Mouse (Mus musculus) CH12F3 (cell line): ENCODE results near the gene Mrpl33.

ENCODE experiments used
- in situ Hi-C: fragments of 300-500 bp; cut with MboI; formaldehyde crosslinking; loops from 2 replicates; pipeline ENCODE4 v1.14.3; 2020; ENCODE audit warnings: low sequenced_read_pairs

Gene Mrpl33

DNA sequence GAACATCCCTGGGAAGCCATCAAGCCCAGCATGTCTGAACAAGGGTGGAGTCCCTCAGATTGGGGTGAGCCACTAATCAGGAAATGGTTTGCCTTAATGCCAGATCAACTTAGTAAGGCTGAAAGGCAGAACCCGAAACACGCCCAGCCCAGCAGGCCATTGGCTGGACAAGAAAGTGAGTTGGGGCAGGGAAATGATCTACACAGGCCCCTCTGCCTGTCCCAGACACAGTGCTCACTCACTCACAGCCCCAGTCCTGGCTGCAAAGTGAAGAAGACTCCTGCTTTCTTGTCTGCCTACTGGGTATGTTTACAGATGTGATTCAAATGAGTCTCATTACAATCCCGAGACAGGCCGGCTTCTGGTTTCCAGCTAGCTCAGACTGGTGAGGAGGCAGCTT, 37.4 kb downstream of the Mrpl33 start:
- in situ Hi-C loops = no loop called here

- in situ Hi-C loops = no loop called here
These were observed 37.9 kb downstream of the Mrpl33 start for GRCm38 (mm10) chr5:31634679-31635078.

DNA sequence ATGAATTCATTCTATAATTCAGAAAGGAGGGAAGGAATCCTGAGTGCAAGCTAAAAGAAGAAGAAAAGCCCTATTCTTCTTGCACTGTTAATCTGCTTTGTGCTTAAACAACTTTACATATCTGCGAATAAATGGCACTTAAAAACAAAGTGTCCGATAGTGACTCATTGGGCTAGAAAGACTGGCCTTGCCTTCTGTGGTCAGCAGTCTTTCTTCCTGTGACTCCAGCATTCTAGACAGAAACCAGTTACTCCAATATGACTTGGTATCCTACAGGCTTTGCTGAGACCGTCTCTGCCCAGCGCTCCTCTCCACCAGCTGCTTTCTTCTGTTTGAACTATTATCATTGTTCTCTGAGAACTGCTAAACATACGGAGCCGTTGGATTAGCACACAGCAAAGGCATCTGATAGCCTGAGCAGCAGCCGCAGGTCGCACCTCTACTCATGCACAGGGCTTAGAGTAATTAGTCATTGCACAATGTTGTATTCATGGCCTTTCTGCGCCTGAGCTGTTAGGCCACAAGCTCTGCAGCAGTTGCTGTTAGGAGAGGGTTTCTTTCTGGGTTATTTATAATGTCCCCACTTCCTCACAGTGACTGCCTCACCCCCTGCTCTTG, 40.0 kb downstream of the Mrpl33 start:
- in situ Hi-C loops = no loop called here

DNA sequence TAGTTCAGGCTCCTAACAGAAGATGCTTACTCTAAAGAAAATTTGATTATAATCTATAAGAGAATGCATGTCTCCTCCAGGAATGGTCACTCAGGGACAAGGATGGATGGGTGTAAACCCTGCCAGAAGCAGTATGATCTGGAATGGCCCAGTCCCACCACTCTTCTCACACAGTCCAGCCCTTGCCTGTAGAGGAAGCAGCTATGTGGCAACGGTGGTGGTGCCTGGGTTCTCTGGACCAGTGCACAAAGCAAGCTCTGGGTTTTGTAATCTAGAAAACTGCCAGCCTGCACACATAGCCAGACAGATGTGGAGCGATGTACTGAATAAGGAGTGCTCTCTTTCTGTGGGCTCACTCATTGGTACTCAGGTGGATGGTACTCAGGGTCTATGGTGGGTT, 43.8 kb downstream of the Mrpl33 start:
- in situ Hi-C loops = no loop called here

GRCm38 (mm10) chr5:31642300-31642699, 45.6 kb downstream of the Mrpl33 start:
- in situ Hi-C loops = no loop called here

DNA sequence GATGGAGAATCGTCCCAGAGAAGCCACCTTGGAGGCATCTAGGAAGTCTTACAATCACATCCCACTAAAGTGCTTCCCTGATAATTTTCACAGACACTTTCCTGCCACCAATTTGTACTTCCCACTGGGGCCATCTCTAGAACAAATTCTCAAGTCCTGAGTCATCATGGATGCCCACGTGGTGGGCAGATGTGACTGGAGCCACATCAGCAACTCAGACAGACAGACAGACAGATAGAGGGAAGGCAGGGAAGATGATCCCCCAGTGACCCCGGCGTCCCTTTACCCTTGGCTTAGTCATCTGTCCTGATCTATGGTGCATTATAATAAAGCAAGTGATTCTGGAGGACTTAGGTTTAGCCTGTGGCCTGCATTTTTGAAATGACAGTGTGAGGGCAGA, 47.5 kb downstream of the Mrpl33 start:
- in situ Hi-C loops = no loop called here

DNA sequence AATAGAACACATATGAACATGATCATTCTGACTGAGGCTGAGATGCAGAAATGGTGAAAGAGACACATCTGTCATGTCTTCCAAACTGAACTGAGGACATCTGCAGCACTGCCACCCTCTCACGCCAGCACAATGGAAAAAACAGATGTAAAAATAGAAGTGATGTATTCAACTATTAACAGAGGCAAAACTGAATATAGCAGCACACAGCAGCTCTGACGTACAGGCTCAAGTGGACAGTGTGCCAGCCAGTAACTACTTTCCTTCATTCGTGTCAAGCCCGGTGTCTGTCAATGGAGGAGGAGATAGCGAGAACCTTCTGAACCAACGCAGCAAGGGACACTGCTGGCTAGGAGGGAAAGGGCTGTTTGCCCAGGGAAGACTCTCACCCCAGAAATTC, 48.1 kb downstream of the Mrpl33 start:
- in situ Hi-C loops = no loop called here

DNA sequence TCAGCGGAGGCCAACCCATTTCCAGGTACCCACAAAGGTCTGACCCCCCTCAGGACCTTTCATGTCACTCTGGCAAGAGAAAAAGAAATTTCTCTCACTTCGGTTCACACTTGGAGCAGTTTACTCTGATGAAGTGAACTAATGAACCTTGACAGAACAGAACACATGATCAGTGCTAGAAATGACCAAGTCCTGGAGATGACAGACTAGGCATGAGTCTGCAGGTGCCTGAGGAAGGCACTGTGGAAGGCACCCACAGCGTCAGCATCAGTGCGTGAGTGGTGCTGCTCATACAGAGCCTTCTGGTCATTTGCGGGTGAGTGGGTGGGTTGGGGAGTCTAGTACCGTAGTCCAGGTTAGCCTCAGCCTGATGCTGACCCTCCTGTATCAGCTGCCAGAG, 49.1 kb downstream of the Mrpl33 start:
- in situ Hi-C loops = no loop called here

- in situ Hi-C loops = no loop called here
These were observed 49.8 kb downstream of the Mrpl33 start for GRCm38 (mm10) chr5:31646574-31646973.

- in situ Hi-C loops = no loop called here
These were observed 50.6 kb downstream of the Mrpl33 start for GRCm38 (mm10) chr5:31647327-31647726.

- in situ Hi-C loops = no loop called here
These were observed 54.0 kb downstream of the Mrpl33 start for GRCm38 (mm10) chr5:31650518-31651288.

DNA sequence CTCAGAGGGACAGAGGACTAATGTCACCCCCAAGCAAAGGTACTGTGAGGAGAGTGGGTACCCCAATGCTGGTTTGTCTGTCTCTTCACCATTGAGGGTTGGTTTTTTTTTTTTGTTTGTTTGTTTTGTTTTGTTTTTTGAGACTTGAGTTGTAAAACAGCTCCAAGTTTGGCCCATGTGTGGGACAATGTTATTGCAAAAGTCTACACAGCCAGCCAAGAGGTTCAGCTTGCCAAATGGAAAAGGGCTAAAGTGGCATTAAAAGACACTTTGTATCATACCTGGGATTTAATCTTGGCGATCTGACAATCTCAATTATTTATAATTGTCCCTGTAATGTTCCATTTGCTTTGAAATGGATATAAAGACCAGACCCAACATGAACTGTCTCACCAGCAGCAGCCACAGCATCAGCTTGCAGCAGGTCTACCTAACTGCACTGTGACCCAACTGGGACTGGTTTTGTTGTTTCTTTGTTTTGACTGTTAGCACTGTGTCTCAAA, 59.0 kb downstream of the Mrpl33 start:
- in situ Hi-C loops = no loop called here

- in situ Hi-C loops = no loop called here
These were observed 69.4 kb downstream of the Mrpl33 start for GRCm38 (mm10) chr5:31666176-31666575.

DNA sequence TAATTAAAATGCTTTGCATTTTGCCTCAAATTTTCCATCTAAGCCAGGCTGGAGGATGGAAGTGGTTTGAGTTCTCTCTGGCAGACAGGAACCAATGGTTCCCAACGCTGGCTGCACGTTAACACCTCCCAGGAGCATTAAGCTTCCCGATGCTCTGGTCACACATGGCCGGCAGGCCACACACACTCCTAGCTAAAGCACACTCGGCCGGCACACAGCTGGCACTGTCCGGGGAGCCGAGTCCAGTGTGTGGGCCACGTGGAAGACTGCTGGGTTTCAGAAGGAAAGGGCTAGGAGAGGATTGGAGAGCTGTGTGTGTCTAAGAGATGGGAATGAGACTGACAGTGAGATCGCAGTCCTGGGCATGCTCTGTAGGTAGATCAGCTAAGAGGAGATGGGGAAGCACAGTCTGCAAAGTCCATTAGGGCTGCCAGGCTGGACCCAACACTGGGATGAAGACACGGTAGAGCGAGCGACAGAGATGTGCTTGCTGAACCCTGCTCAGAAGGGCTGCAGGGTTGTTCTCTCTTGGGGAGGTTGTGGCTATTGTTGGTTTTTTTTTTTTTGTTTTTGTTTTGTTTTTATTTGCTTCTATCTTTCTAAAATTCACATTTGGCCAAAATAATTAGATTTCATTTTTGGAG, 71.7 kb downstream of the Mrpl33 start:
- in situ Hi-C loops = no loop called here

DNA sequence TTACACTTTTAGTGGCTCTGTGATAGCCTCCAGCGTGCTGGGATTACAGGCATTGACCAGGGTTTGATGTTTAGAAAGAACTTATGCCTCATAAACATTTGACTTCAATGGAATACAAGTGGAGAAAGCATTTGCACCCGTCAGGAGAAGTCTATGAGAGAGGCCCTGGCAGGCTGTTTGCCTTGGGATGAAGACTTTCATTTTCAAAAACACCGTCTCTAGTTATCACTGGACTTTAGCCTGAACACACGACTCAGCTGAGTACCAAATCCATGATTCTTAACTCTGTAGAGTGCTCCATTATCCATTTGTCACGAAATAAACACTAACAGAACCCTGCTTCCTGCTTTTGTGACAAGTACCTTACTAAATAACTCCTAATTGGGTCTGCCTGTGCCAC, 73.2 kb downstream of the Mrpl33 start:
- in situ Hi-C loops = no loop called here

GRCm38 (mm10) chr5:31671137-31671536, 74.4 kb downstream of the Mrpl33 start:
- in situ Hi-C loops = no loop called here

DNA sequence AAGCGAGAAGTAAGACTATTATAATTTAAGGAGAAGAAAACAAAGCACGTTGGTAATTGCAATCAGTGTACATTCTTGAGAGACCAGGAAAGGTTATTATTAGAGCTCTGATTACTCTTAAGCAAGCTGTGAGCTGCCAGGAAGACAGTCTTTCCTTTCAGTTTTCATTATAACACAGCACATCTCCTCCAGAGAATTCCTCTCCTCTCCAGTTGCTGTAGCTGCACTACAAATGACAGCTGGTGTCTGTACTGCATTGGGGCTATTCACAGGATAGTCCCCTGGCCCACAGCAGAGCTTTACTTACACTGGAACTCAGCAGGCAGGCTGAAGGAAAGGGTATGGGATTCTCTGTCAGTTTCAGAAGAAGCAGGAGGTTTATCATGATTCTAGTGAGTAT, 76.7 kb downstream of the Mrpl33 start:
- in situ Hi-C loops = no loop called here

- in situ Hi-C loops = no loop called here
These were observed 81.3 kb downstream of the Mrpl33 start for GRCm38 (mm10) chr5:31678000-31678399.

DNA sequence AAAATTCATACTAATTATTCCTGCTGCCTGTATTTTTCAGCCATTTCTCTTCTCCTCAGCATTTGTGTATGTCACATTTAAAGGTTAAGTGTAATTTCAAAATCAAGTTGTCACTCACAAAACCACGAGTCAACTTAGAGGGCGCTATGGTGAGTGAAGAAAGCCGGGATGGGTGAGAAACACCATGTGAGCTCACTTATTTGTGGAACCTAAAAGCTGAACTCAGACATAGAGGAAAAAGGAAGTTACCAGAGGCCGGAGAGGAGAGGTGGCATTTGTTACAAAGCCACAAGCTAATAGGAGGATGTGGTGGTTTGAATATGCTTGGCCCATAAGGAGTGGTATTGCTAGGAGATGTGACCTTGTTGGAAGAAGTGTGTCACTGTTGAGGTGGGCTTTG, 83.4 kb downstream of the Mrpl33 start:
- in situ Hi-C loops = no loop called here

GRCm38 (mm10) chr5:31682305-31682704, 85.6 kb downstream of the Mrpl33 start:
- in situ Hi-C loops = no loop called here

- in situ Hi-C loops = no loop called here
These were observed 89.3 kb downstream of the Mrpl33 start for GRCm38 (mm10) chr5:31686040-31686439.

DNA sequence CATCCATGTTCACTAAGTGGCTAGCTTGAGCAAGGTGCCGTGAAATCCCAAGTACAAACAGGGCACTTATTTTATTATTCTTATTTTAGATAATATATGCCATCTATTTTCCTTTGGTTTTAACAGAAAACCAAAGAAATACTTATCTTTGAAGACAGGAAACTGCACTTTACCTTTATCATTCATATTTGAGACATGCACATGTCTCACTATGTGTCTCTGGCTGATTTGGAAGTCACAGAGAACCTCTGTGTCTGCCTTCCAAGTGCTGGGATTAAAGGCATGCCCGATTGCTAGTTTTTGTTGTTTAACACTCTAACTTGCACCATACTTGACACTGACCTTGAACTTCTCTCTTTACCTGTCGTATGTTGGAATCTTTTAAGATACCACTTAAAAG, 91.2 kb downstream of the Mrpl33 start:
- in situ Hi-C loops = no loop called here
